Mouse (Mus musculus) small intestine, adult 2 months (tissue): ENCODE results near the gene Wasf1. TPM values are rescaled to one million over a fixed set of nuclear protein-coding genes. Genes with fewer than 3 reads are reported as not detected.

Experiments used
- H3K27ac ChIP-seq: fragments of 200-500 bp; 2 replicates; pipeline ENCODE4 v1.5.1; 2012; ENCODE audit warnings: low read depth, low read length, control low read depth, inconsistent platforms; ENCODE audit not compliant: insufficient read depth
- H3K27me3 ChIP-seq: fragments of 200-500 bp; 2 replicates; pipeline ENCODE4 v1.6.1; 2012; ENCODE audit warnings: mild to moderate bottlenecking, moderate library complexity, low read length, inconsistent platforms; ENCODE audit not compliant: control insufficient read depth, insufficient read depth
- H3K36me3 ChIP-seq: fragments of 200-500 bp; 2 replicates; pipeline ENCODE4 v1.6.1; 2012; ENCODE audit warnings: mild to moderate bottlenecking, low read length, control low read depth, inconsistent platforms; ENCODE audit not compliant: control insufficient read depth, insufficient read depth
- H3K4me1 ChIP-seq: fragments of 200-500 bp; 2 replicates; pipeline ENCODE4 v1.6.1; 2012; ENCODE audit warnings: low read length, inconsistent platforms, mixed read lengths; ENCODE audit not compliant: control insufficient read depth, insufficient read depth, insufficient read length
- H3K4me3 ChIP-seq: fragments of 200-500 bp; 2 replicates; pipeline ENCODE4 v1.5.1; 2012; ENCODE audit warnings: low read depth, mild to moderate bottlenecking, control low read depth, inconsistent platforms, low read length, moderate library complexity
- CTCF ChIP-seq: fragments of 200-500 bp; IDR thresholded peaks from 2 replicates; pipeline ENCODE4 v1.5.1; 2012; ENCODE audit warnings: low read depth, mild to moderate bottlenecking, control low read depth, inconsistent platforms, low read length, moderate library complexity, mixed read lengths; ENCODE audit not compliant: insufficient replicate concordance, insufficient read length; ENCODE audit errors: extremely low read depth
- POLR2A ChIP-seq: fragments of 200-500 bp; IDR thresholded peaks from 2 replicates; pipeline ENCODE4 v1.6.1; 2012; ENCODE audit warnings: low read depth, mild to moderate bottlenecking, control low read depth, inconsistent platforms, low read length, moderate library complexity
- WGBS: fragments of 180-500 bp; shearing (Covaris S2); methylation state at CpG from one replicate; pipeline ENCODE4 v1.1.7; 2018; 5-methylcytosine and 5-hydroxymethylcytosine counted together
- polyA plus RNA-seq: library from polyadenylated mRNA; depleted of rRNA; stranded (reverse); fragments of >200 nt; gene quantifications from 2 replicates; pipeline ENCODE4 v1.2.3, GENCODE M21; 2012; rRNA removed

The Wasf1 gene
- polyA plus RNA-seq: 0.87 and 1.3 TPM in 2 replicates

GRCm38 (mm10) chr10:40882831-40883643 is at the start of gene Wasf1, which contains the start of gene Cdc40:
Wasf1 (plus strand) TSS chr10:40883475.
Cdc40 (minus strand) TSS chr10:40883311.
- WGBS: under 1% methylated on average over 44 of the region's 44 CpGs
- Histone ChIP-seq H3K27me3 (peaks cover 13% of the 10 kb centered on the region), H3K36me3 (no peaks in the 10 kb centered on the region), H3K4me1 (no peaks in the 10 kb centered on the region), H3K27ac (peak within 1 kb of the TSS; percentile 48), H3K4me3 (peak within 1 kb of the TSS; percentile 70)
- no peak for TF ChIP-seq CTCF
- peak; percentile 71 for TF ChIP-seq POLR2A

GRCm38 (mm10) chr10:40840086-40840485 is 43.2 kb upstream of the Wasf1 start:
- Histone ChIP-seq H3K4me1 (no peaks in the 10 kb centered on the region), H3K27me3 (no peaks in the 10 kb centered on the region), H3K27ac (no peak overlapping the region), H3K4me3 (no peak overlapping the region), H3K36me3 (peaks cover 52% of the 10 kb centered on the region)
- no peak for TF ChIP-seq CTCF
- WGBS: 80% methylated on average over 5 of the region's 5 CpGs

DNA sequence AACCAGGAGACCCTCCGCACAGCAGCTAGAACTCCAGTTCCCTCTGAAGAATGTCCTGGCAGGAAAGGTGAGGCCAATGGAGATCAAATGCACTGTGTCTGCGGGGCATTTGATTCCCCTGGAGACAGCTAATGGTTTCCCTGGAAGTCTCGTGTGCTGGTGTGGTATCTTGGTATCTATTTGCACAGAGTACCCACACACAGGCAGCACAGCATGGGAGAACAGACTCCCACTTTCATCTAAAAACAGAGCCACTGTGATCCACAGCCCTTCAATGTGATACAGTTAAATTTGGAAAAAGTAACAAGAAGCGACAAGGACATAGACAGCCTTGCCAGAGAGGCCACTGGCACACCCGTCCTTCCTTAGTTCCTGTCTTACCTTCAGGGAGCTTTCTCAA is 39.4 kb upstream of the Wasf1 start:
- Histone ChIP-seq H3K27ac (no peak overlapping the region), H3K27me3 (no peaks in the 10 kb centered on the region), H3K4me3 (no peak overlapping the region), H3K36me3 (peaks cover 59% of the 10 kb centered on the region), H3K4me1 (no peaks in the 10 kb centered on the region)
- WGBS: 93% methylated on average over 5 of the region's 5 CpGs
- TF ChIP-seq CTCF (no peak), POLR2A (no peak)

DNA sequence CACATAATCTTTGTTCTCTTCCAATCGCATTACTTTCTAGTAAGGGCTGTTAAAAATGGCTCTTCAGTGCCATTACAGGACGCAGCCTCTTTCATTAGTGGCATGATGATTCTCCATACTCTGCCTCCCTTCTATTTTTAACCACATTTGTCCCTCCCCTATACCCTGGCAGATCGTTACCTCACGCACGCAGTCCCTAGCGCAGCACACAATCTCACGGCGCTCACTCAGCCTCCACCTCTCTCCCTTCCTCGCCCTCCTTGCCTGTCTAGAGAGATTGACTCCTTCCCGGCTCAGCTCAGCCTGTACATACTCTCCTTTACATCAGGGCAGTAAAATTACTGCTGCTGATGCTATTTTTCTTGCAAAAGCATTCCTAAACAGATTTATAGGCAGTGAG is 38.7 kb upstream of the Wasf1 start:
- WGBS: 88% methylated on average over 10 of the region's 10 CpGs
- H3K4me3 ChIP-seq: no peak overlapping the region
- no peak for TF ChIP-seq POLR2A
- no peak for TF ChIP-seq CTCF
- H3K36me3 ChIP-seq: peaks cover 61% of the 10 kb centered on the region
- no peaks in the 10 kb centered on the region for H3K27me3 ChIP-seq
- no peak overlapping the region for H3K27ac ChIP-seq
- H3K4me1 ChIP-seq: no peaks in the 10 kb centered on the region

DNA sequence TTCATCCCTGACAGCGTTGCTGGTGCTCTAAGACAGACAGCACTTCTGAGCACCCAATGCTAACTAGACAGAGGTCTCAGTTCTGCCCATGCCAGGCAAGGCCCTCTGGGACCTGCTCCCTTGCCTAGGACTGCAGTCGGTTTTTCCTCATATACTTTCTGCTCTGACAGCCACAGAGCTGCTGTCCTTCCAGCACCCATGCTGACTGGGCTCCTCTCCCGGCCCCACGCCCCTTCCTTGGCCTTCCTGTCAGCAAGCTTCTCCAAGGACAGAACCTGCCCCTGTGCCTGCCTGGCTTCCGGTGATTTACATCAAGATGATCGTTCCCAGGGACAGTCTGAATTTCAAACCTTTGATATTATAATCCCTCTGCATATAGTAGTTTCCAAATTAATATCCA is 37.6 kb upstream of the Wasf1 start:
- Histone ChIP-seq H3K4me1 (no peaks in the 10 kb centered on the region), H3K4me3 (no peak overlapping the region), H3K27me3 (no peaks in the 10 kb centered on the region), H3K36me3 (peaks cover 56% of the 10 kb centered on the region), H3K27ac (no peak overlapping the region)
- TF ChIP-seq POLR2A (no peak), CTCF (no peak)
- 85% methylated on average over 6 of the region's 6 CpGs for WGBS

GRCm38 (mm10) chr10:40847176-40847874 is 36.0 kb upstream of the Wasf1 start:
- Histone ChIP-seq H3K4me1 (no peaks in the 10 kb centered on the region), H3K36me3 (peaks cover 45% of the 10 kb centered on the region), H3K27ac (no peak overlapping the region), H3K4me3 (no peak overlapping the region), H3K27me3 (no peaks in the 10 kb centered on the region)
- 90% methylated on average over 10 of the region's 10 CpGs for WGBS
- TF ChIP-seq CTCF (no peak), POLR2A (no peak)

GRCm38 (mm10) chr10:40850644-40851043 is 32.6 kb upstream of the Wasf1 start:
- no peak overlapping the region for H3K4me3 ChIP-seq
- no peaks in the 10 kb centered on the region for H3K27me3 ChIP-seq
- TF ChIP-seq POLR2A: no peak
- TF ChIP-seq CTCF: no peak
- H3K27ac ChIP-seq: no peak overlapping the region
- no peaks in the 10 kb centered on the region for H3K4me1 ChIP-seq
- H3K36me3 ChIP-seq: peaks cover 32% of the 10 kb centered on the region
- WGBS: 73% methylated on average over 2 of the region's 2 CpGs
